Mouse (Mus musculus) spleen, postnatal 36 days (tissue): ENCODE measurements around the gene Stox1.

Source experiments
- DNase-seq, 2 experiments: peaks; one replicate each; pipeline ENCODE4 v3.0.0; 2022; ENCODE audit warnings: low spot score in 2 of 2, mixed read lengths in 1 of 2

Stox1 gene

DNA sequence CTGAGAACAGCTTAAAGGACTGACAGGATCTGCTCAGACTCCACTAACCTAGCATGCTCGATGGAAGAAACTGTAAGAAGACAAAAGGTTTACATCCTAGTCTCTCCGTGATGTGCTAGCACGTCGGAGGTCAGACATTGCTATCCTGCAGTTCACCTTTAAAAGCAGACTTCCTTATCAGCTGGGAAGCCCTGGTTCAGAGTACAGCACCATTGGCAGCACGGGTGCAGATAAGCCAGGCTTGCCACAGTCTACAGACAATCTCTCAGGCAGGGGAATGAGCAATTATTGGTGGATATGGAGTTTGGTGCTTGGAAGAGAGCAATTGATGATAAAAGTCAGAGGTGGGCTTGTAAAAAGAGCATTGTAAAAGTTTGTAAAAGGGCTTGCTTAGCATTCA, 57.9 kb downstream of the Stox1 start:
- DNase-seq = no peak

DNA sequence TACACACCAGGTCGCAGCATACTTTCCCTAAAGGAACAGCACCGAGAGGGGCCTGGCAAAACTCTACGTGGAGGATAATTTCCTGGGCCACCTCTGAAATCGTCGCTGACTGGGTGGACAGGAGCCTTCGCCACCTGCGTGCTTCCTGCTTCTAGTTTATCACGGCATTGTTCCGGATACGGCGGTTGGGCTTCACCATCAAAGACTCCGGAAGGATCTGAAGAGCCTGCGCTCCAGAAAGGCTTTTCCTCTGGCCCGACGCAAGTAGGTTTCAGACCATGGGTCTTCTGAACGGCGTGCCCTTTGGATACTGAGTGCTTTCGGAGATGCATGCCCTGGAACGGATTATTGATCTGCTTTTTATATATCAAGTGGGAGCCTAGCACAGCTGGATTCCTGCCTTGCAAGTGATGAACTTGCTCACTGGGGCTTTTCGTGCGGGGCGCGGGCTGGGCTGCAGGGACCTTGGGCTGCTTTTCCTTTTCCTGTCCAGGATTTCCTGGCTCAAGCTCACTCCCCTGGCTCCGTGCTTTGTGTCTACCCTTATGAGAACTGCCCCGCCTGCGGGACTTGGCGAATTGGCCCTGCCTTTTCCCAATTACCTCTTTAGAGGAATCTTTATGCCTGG, 60.9 kb downstream of the Stox1 start:
- DNase-seq = peak; percentile 40 to 52

GRCm38 (mm10) chr10:62664171-62664570, 61.8 kb downstream of the Stox1 start:
- no peak for DNase-seq

GRCm38 (mm10) chr10:62656711-62657110, 69.2 kb downstream of the Stox1 start:
- DNase-seq = no peak

- DNase-seq = no peak
Measured at GRCm38 (mm10) chr10:62651961-62652360, 74.0 kb downstream of the Stox1 start.

GRCm38 (mm10) chr10:62650881-62651810, 74.8 kb downstream of the Stox1 start, which contains the start of gene Ddx50:
Gene Ddx50, minus strand, starts transcription at chr10:62651218.
- peak; percentile 98 to 99 for DNase-seq

DNA sequence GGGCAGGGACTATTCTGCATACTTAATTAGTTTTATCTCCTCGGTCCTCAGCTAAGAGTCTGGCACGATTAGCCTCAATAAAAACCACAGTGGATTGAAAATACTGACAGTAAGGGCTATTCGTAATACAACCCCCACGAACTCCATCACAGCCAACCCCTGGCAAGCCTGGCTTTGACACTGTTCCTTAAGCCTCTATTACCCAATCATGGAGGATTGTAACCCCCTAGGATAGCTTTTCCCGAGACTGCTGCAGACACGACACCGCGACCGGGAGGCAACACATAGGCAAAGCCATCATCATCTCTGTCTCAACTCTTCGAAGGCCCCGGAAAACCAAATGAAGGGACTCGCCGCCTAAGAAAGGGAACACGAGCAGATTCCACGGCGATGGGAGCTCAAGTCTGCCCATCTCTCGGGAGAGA, 75.6 kb downstream of the Stox1 start:
- DNase-seq = peak in 1 of 2 experiments; percentile 8
